Mouse (Mus musculus) natural killer cell, adult 2 months (primary cell): ENCODE measurements around the gene Dlec1.

Experiments used
- DNase-seq, 2 experiments: peaks; one replicate each; pipeline ENCODE4 v3.0.0; 2022; ENCODE audit warnings: low spot score in 2 of 2

The Dlec1 gene

DNA sequence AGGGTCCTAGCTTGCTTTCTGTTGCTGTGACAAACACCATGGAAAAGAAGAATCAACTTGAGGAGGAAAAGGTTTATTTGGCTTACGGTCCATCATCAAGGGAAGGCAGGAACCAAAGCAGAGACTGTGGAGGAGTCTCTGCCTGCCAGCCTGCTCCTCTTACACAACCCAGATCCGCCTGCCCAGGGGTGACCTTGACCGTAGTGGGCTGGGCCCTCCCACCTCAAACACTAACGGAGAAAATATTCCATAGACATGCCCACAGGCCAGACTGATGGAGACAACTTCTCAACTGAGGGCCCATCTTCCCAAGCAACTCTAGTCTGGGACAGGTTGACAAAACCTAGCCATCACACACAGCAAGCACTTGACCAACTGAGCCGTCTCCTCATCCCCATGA is 39.8 kb downstream of the Dlec1 start:
- no peak for DNase-seq

DNA sequence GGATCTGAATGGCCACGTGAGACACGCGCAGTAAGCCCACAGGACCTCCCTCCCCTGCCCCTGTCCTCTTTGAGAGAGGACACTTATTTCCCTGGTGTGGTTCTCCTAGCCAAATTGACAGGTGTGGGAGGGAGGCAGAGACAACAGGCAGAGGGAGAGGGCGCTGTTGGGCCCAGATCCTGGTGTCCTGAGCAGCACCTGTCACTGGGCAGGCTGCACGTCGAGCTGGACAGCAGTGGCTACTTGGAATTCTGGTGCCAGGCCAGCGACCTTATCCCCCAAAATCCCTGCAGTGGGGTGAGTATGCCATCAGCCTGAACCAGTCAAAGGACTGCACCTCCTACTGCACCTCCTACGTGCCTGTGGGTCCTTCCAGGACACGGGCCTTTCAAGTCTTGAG is 41.1 kb downstream of the Dlec1 start:
- no peak for DNase-seq

DNA sequence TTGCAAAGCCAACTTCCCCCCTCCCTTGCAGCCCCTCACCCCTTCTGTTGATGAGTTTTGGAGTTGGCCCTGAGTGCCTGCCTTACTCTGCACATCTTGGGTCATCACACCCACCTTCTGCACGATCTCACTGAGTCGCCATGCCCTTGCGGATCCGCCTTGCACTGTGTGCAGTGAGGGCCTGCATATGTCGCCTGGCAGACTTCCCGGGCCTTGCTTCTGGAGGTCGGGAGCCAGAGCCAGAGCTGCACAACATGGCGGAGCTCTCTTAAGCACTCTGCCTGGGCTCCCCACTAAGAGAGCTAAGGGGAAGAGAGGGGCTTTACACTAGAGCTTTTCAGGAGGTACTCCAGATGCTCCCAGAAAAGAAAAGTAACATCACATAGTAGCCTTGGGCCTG is 42.4 kb downstream of the Dlec1 start:
- DNase-seq = no peak

DNA sequence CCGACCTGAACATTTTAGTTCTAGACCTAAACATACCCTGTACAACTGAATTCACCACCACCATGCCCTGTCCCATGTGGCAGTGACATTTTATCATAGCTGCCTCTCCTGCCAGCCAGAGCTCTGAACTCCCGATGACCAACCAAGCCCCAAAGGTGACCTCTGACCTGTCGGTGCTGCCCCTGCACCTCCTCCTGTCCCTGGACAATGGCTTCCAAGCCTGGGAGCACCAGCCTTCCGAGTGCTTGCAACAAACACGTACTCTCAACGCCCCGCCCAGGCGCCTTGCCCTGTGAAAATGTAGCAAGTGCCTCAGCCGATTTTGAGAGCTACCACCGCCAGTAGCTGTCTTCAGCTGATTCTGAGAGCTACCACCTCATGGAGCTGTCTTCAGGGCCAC is 42.9 kb downstream of the Dlec1 start:
- no peak for DNase-seq

DNA sequence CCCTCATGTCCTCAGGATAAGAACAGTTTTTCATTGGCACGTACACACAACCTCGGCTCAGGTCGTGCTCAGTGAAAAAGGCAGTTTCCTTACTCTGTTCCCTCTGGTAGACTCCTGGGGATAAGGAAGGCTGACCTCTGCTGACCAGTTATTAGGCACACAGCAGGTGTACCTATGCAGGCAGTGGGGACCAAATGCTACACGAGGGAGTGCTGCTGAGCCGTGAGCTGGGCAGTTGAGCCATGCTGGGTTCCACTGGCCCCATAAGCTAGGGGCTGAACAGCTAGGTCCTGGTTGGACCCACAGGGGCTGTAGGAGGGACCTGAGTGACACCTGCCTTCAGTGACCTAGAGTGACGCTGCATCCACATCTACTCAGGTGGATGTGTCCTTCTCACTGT is 43.4 kb downstream of the Dlec1 start:
- DNase-seq = no peak

DNA sequence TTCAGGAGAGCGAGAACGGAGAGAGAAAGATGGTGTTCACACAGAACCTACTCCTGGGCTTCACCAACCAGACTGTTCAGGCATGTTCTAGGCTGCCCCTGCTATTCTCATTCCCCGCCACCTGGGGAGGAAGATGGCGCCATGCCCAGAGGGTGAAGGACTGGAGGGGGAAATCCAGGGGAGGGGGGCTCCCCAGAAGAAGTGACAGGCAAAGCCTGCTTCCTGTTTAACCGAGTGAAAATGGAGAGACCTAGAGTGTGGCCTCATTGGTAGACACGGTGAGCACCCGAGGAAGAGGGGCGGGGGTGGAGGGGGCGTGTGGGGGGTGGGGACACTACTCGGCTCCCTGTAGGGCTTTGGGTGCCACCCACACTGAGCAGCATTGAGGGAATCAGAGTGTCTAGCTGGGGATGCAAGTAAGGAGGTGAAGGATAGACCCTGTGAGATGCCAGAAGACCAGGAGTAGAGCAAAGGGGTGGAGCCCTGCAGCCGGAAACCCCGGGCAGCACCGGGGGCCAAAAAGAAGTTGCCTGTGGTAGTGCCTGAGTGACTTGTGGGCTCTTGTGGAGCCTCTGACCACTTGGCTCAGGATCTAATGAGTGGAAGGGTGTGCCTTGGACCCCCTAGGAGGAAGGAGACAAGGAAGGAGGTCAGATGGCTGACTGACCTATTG is 44.0 kb downstream of the Dlec1 start:
- DNase-seq = no peak

DNA sequence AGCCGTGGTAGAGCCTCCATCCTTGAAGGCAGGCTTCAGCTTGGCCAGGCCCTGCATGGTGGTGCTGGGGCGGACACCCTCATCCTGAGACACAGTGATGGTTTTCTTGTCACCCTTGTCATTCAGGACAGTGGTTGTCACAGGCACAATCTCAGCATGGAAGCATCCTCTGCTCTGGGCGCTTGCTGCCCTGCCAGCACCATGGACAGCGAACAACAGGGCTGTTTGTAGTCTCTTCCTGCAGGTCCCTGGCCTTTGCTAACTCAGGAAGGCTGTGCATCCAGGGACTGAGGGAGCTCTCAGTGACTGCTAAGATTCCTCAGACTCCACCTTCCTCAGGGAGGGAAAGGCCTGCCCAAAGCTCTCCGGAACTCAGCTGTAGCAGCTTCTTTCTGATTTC is 47.3 kb downstream of the Dlec1 start:
- DNase-seq = no peak

DNA sequence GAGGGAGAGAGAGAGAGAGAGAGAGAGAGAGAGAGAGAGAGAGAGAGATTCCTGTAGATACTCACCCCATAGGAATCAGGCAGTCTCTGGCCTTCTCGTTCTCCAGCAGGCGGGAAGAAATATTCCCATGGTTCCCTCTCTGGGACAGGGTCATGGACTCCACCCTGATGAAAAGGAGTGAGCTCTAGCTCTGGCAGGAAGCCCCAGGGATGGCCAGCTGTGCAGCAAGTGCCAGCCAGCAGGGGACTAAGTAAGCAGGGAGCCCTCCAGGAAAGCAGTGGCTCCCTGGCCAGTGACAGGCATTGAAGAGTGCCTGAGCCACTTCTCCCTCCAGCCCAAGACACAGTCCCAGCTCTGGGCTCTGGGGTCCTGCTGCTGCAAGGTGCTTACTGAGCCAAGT is 49.5 kb downstream of the Dlec1 start:
- no peak for DNase-seq

DNA sequence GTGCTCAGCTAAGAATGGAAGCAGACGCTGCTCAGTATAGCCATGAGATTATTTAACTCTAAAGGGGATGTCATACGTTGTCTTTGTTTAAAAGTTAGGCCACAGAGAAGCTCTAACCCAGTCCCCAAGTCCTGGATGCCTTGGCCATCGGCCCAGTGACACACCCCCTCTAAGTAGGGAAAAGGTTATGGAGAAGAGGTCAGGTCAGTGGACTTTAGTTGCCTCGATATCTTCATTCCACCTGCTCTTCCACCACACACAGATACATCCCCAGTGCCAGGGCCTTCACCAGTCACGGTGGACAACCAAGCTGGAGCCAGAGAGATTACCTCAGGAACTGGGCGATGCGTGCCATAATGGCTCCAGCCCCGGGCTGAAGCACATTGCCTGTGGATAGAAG is 53.1 kb downstream of the Dlec1 start:
- no peak for DNase-seq

DNA sequence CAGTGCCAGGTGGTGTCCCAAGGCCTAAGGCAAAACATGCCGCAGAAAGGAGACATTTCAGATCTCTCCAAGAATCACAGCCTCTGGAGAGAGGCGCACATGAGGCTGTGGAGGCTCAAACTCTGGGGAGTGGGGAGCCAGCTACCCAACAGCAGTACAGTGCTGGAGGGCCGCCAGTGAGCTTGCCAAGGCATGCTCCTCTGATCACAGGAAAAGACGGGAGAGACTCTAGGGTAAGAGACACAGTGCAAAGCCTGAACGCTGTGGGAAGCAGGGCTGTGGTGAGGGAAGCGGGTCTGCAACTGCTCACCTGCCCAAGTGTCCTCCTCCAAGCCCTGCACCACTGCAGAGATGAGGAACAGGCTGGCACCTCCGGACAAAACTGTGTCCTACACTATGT is 53.5 kb downstream of the Dlec1 start:
- no peak for DNase-seq

DNA sequence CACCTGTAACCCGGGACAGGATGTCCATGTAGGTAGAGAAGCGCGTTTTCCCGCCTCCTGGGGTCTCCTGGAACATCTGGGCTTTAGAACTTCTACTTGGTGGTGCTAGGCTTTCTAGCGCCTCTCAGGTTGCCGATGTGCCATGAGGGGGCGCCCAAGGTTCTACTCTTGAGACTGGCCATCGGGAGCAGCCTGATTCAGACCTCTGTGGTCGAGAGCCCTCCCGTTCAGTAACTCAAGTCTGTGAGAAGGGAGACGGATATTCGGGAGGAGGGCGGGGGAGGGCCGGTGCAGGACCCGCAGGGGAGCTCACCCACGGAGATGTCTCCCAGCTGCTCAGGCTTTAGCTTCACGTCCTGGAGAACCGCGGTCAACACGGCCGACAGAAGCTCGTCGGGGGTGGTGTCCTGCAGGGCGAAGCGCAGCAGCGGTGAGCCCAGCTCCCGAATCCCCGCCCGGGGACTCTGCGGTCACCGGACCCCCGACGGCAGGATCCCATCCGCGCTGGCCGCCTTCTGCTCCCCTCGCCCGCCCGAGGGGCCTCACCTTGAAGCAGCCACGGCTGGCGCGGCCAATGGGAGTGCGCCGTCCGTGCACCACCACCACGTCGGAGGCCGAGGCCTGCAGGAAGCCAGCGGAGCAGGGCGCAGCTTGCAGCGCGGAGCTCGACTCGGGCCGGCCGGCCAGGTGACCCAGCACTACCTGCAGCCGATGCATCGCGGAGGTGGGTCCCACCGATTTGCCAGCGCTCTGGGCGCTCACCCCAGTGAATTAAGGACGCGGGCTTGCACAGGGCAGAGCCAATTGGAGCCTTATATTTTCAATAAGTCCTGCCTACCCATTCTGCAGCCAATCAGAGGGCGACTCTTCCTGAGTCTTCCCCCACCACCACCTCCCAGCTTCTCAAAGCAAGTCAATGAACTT is 54.3 kb downstream of the Dlec1 start, which contains the start of gene Acaa1b:
Acaa1b (minus strand) TSS at position 816 of the 924 bp plus-strand sequence.
- DNase-seq = peak; percentile 11 to 16

DNA sequence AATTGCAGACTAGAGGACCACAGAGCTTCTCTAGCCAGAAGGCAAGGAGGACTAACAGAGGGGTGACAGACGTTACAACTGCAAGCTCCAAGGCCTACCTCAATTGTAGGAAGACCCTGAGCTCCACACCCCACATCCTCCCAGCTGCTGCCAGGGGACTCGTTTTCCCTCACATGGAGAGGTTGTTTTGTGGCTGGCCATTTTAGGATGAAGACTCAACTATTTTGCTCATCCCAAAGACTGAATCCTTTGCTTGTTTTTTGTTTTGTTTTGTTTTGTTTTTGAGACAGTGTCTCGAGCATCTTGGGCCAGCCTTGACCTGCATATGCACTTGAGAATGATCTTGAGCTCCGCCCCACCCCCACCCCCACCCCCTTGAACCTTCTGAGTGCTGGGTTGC is 56.6 kb downstream of the Dlec1 start, which contains the start of gene Gm47289:
Gm47289 (plus strand) TSS at position 301 of the 400 bp plus-strand sequence.
- no peak for DNase-seq

DNA sequence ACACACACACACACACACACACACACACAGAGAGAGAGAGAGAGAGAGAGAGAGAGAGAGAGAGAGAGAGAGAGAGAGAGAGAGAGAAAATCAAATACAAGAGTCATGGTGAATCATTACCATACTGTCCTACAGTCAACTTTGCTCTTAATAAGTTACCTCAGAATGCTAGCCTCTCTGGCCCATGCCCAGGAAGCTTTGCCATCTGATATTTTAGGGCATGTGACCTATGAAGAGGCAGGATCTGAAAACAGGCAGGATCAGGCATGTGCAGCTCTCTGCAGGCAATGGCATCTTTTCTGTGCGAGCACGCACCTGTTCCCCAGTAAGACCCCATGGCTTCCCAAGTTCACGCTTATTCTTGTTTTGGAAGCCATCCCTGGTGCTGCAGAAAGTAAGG is 58.4 kb downstream of the Dlec1 start:
- DNase-seq = no peak

DNA sequence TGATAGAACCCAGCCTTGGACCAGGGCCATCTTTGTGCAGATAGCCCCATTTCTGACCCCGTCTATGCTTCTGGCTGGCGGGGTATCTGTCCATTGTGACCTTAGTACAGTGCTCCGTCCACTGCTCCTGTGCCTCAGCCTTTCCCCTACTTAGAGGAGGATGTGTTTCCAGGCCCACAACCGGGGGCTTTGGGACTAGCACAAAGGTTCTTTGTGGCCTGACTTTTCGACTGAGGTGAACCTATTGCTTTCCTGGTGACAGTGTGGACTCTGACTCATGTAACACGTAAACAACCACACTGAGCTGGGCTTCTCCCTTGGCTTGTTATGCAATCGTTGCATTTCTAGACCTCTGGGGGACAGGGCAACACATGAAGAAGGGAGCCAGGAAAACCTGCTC is 62.5 kb downstream of the Dlec1 start:
- DNase-seq = no peak

DNA sequence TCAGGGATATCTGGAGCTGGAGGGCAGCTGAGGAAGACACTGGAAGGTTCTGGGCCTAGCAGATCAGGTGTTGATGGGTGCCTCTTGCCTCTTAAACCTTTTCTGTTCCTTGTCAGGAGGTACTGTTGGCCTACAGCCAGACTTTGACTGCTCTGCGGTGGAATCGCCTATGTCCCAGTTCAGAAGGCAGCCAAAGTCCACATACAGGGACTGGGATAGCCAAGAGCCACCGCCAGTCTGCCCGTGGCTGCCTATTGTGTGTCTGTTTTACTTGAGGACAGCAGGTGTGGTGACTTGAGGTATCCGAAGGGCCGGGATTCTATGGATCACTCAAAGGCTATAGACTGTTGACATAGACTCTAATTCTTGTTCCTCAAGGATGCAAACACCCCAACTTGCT is 63.3 kb downstream of the Dlec1 start:
- no peak for DNase-seq

DNA sequence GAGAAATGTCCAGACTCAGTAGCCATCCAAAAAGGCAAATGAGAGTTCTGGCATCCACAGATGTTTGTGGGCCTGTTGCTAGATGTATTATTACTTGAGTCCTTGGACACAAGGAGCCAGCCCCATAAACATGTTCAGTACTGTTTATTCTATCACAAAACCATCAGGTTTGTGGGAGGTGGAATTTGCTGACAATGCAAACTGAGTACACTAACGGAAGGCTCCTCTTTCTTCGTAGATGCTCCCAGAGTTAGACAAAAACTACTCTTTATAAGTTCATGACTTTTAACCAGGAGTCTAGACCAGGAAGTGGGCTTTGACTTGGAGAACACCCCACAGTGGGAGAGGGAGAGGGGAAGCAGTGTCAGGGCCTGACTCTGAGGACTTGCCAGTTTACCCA is 65.3 kb downstream of the Dlec1 start:
- no peak for DNase-seq

DNA sequence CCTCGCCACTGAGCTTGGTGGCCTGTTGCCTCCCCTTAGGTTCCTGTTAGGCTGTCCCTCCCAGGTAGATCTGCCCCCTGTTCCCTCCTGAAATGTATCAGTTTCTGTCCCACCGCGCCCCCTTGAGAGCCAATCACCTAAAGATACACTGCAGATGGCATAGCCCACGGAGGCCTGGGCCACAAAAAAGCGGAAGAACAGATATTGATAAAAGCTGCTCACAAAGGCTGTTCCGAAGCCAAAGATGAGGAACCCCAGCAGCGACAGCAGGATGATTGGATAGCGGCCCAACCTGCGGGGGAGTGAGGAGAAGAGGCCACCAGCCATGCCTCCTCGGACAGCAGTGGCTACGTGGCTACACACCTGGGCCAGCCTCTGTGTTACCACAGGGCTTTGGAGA is 77.0 kb downstream of the Dlec1 start:
- DNase-seq = no peak

DNA sequence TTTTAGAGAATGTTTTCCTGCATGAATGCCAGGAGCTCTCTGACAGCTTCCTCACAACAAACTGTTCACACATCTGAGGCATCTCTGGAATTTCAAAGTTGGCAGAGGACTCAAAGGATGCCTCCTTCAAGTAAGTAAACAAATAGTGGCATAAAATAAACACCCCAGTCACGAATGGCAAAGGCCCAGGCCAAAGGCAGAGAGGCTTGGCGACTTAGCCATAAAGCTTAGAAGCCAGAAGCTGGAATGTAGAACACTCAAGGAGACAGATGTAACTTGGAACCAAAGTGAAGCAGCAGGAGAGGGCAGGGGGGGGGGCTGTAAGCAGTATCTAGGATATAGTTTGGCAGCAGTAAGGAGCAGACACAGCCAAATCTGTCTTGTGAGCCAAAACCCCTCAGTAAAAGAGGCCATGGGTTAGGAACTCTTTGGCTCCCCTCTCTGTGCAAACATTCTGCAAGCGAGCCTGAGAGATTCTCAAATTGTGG is 79.0 kb downstream of the Dlec1 start:
- no peak for DNase-seq

DNA sequence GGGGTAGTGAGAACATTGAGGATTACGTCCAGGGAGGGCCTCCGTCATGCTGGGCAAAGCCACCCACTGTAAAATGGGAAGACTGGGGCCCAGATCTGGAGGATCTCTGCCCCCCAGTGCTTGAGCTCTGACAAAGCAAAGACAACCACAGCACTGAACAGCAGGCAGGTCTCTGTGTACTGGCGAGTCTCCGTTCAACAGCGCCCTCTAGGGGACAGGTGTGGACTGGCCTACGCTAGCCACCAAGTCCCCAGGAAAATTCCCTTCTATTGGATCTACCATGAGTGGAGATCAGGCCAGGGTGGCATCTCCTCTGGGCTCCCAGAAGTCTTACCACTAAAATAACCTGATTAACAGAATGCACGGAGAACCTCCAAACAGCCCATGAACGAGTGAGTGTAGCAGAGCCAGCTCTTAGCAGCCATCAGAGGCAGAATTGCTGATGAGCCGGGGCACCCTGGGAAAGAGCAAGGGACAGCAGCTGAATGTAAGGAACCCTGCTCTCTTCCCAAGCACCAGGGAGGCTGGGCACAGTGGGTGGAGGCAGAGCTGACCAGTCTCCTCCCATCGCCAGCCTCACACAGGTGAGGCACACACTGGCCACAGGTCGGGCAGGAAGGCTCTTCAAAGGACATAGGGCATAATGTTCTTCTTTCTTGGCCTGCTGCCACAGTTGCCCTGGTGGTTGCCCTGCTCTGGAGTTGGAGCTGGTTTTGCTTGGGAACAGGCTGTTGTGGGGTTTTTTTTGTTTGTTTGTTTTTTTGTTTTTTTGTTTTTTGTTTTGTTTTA is 90.1 kb downstream of the Dlec1 start:
- peak in 1 of 2 experiments; percentile 2 for DNase-seq
